Mouse (Mus musculus): ENCODE data around the gene Nvl. TPM values are rescaled to one million over a fixed set of nuclear protein-coding genes. Genes with fewer than 3 reads are reported as not detected.

Gene Nvl
- polyA plus RNA-seq, 1 experiment from 2014 or later = 40.6 TPM

GRCm38 (mm10) chr1:181143609-181143949 is 425 bp downstream of the Nvl start:
- peak overlapping the region; percentile 83 for H3K4me3 ChIP-seq
- under 1% methylated on average over 12 of the region's 12 CpGs for WGBS
- ATAC-seq (ENCODE audit: low FRiP score) = peak; percentile 57; the same call in 1 of the 2 replicates

DNA sequence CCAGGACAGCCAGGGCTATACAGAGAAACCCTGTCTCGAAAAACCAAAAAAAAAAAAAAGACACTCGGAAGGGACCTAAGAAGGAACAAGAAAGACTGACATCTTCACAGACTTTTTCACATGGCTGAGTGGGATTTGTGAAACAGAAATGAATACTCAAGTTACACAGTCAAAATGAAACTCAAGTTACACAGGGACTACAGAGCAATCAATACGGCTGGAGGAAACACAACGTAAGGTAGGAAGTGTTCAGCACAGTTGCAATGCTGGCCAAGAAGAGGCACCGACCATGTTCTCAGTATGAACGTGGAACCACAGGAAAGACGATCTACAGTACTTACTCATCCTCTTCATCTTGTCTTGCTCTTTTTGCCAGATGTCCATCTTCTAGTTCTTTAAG is 5.3 kb downstream of the Nvl start:
- no peak overlapping the region for H3K27ac ChIP-seq
- peaks cover 12% of the 10 kb centered on the region for H3K4me1 ChIP-seq (replicated peaks)
- H3K9ac ChIP-seq = no peak overlapping the region
- H3K27me3 ChIP-seq = no peaks in the 10 kb centered on the region
- ATAC-seq (ENCODE audit: low FRiP score) = no peak
- WGBS = 92% methylated on average over 7 of the region's 7 CpGs
- no peak overlapping the region for H3K4me2 ChIP-seq
- no peak overlapping the region for H3K4me3 ChIP-seq
- H3K36me3 ChIP-seq = peaks cover 64% of the 10 kb centered on the region
- no peaks in the 10 kb centered on the region for H3K9me3 ChIP-seq

More at GRCm38 (mm10) chr1:181143609-181143949, 425 bp downstream of the Nvl start:
- peak overlapping the region; percentile 76 for H3K27ac ChIP-seq
- H3K4me2 ChIP-seq = peak overlapping the region; percentile 68
- H3K27me3 ChIP-seq = no peaks in the 10 kb centered on the region
- peaks cover 27% of the 10 kb centered on the region for H3K36me3 ChIP-seq
- H3K9me3 ChIP-seq = no peaks in the 10 kb centered on the region
- peak overlapping the region; percentile 84 for H3K9ac ChIP-seq
- H3K4me1 ChIP-seq (replicated peaks) = peaks cover 21% of the 10 kb centered on the region

DNA sequence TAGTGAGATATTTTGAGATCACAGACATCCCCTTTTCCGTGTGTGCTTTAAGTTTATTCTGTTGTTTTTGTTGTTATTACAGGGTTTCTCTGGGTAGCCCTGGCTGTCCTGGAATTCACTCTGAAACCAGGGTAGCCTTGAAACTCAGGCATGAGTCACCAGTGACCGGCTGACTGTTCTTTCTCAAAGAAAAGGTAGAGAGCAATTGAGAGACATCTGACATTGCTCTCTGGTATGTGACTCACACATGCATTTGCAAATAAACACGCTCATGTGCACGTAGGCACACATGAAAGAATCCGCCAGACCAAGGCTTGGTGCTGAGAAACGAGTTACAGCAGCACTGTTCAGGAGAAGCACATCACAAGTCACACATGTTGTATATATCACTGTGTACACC is 12.1 kb downstream of the Nvl start:
- no peak overlapping the region for H3K9ac ChIP-seq
- no peaks in the 10 kb centered on the region for H3K27me3 ChIP-seq
- no peak overlapping the region for H3K4me3 ChIP-seq
- no peak for ATAC-seq (ENCODE audit: low FRiP score)
- H3K9me3 ChIP-seq = no peaks in the 10 kb centered on the region
- 95% methylated on average over 6 of the region's 6 CpGs for WGBS
- H3K27ac ChIP-seq = no peak overlapping the region
- H3K36me3 ChIP-seq = peaks cover 80% of the 10 kb centered on the region
- no peak overlapping the region for H3K4me2 ChIP-seq
- no peaks in the 10 kb centered on the region for H3K4me1 ChIP-seq (replicated peaks)

- no peak for ATAC-seq (ENCODE audit: low FRiP score)
- H3K36me3 ChIP-seq = peaks cover 81% of the 10 kb centered on the region
- WGBS = 95% methylated on average over 9 of the region's 9 CpGs
- H3K4me3 ChIP-seq = no peak overlapping the region
- no peak overlapping the region for H3K4me2 ChIP-seq
- H3K9ac ChIP-seq = no peak overlapping the region
- H3K9me3 ChIP-seq = no peaks in the 10 kb centered on the region
- H3K4me1 ChIP-seq (replicated peaks) = no peaks in the 10 kb centered on the region
- H3K27me3 ChIP-seq = no peaks in the 10 kb centered on the region
- no peak overlapping the region for H3K27ac ChIP-seq
Measured at GRCm38 (mm10) chr1:181126766-181127165, 17.2 kb downstream of the Nvl start.

GRCm38 (mm10) chr1:181125916-181126315 is 18.1 kb downstream of the Nvl start:
- 96% methylated on average over 3 of the region's 3 CpGs for WGBS
- Histone ChIP-seq H3K27me3 (no peaks in the 10 kb centered on the region), H3K9me3 (no peaks in the 10 kb centered on the region), H3K4me2 (no peak overlapping the region), H3K9ac (no peak overlapping the region), H3K27ac (no peak overlapping the region), H3K36me3 (peaks cover 85% of the 10 kb centered on the region), H3K4me1 (replicated peaks) (no peaks in the 10 kb centered on the region), H3K4me3 (no peak overlapping the region)
- no peak for ATAC-seq (ENCODE audit: low FRiP score)

- Histone ChIP-seq H3K36me3 (peaks cover 84% of the 10 kb centered on the region), H3K27me3 (no peaks in the 10 kb centered on the region)
- ATAC-seq (ENCODE audit: low FRiP score) = no peak
Measured at GRCm38 (mm10) chr1:181124145-181124544, 19.9 kb downstream of the Nvl start.

DNA sequence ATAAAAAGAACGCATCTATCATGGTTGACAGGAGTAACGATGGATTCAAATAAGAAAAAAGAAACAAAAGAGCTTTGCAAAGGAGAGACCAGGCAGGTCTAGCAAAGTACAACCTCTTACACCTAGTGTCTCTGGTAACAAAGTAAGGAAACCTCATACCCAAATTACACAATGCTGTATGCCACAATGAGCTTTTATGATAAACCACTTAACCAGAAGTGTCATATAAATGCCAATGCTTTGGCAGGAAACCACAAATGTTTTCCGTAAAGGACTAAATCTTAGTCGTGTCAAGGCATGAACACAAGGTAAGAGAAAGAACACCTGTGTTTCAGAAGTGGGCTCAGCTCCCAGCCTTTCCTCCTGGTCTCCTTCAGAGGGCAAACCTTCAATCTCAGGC is 26.9 kb downstream of the Nvl start:
- no peak overlapping the region for H3K27ac ChIP-seq
- no peak overlapping the region for H3K4me2 ChIP-seq
- no peak for ATAC-seq (ENCODE audit: low FRiP score)
- no peaks in the 10 kb centered on the region for H3K4me1 ChIP-seq (replicated peaks)
- no peak overlapping the region for H3K4me3 ChIP-seq
- WGBS = 93% methylated on average over 4 of the region's 4 CpGs
- no peaks in the 10 kb centered on the region for H3K27me3 ChIP-seq
- H3K9ac ChIP-seq = no peak overlapping the region
- peaks cover 80% of the 10 kb centered on the region for H3K36me3 ChIP-seq
- no peaks in the 10 kb centered on the region for H3K9me3 ChIP-seq

More at GRCm38 (mm10) chr1:181124145-181124544, 19.9 kb downstream of the Nvl start:
- Histone ChIP-seq H3K27ac (no peak overlapping the region), H3K4me1 (replicated peaks) (no peaks in the 10 kb centered on the region), H3K9ac (no peak overlapping the region), H3K4me3 (no peak overlapping the region), H3K9me3 (no peaks in the 10 kb centered on the region), H3K4me2 (no peak overlapping the region)
- WGBS = 96% methylated on average over 2 of the region's 2 CpGs

GRCm38 (mm10) chr1:181090048-181090447 is 54.0 kb downstream of the Nvl start:
- no peak for ATAC-seq (ENCODE audit: low FRiP score)
- H3K4me1 ChIP-seq (replicated peaks) = no peaks in the 10 kb centered on the region
- whole genome bisulfite sequencing = 85% methylated on average over 12 of the region's 12 CpGs
- 0 out of 2 replicates have a peak, but pooled peaks cover 3% of the 10 kb centered on the region for H3K9me3 ChIP-seq
- peaks cover 43% of the 10 kb centered on the region for H3K36me3 ChIP-seq
- no peak overlapping the region for H3K4me3 ChIP-seq
- H3K9ac ChIP-seq = no peak overlapping the region
- no peaks in the 10 kb centered on the region for H3K27me3 ChIP-seq
- no peak overlapping the region for H3K27ac ChIP-seq
- no peak overlapping the region for H3K4me2 ChIP-seq

- no peaks in the 10 kb centered on the region for H3K27me3 ChIP-seq
- no peaks in the 10 kb centered on the region for H3K4me1 ChIP-seq (replicated peaks)
- no peak overlapping the region for H3K4me2 ChIP-seq
- H3K27ac ChIP-seq = no peak overlapping the region
- H3K9ac ChIP-seq = no peak overlapping the region
- H3K36me3 ChIP-seq = no peaks in the 10 kb centered on the region
- no peak overlapping the region for H3K4me3 ChIP-seq
- no peak for ATAC-seq (ENCODE audit: low FRiP score)
- H3K9me3 ChIP-seq = peaks cover 7% of the 10 kb centered on the region; the same call in 1 of the 2 replicates
- WGBS = 51% methylated on average over 2 of the region's 2 CpGs
Measured at GRCm38 (mm10) chr1:181084021-181084420, 60.0 kb downstream of the Nvl start.

DNA sequence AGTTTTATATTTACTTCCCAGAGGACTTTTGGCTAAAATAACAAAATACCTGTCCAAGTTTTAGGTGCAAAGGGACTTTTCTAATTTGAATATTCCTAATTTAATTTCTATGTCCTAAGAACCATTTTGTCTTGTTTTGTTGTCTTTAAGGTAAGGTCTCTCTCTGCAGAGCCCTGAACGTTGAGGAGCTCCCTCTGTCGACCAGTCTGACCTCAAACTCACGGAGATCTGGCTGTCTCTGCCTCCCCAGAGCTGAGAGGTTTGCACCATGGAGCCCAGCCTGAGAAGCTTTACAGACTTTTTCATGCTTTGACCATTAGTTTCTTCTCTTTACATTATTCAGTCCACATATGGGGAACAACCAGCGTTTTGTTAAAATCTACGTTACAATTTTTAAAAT is 70.9 kb downstream of the Nvl start:
- no peaks in the 10 kb centered on the region for H3K36me3 ChIP-seq
- no peak overlapping the region for H3K9ac ChIP-seq
- H3K4me2 ChIP-seq = no peak overlapping the region
- H3K9me3 ChIP-seq = no peaks in the 10 kb centered on the region
- ATAC-seq (ENCODE audit: low FRiP score) = no peak
- no peaks in the 10 kb centered on the region for H3K27me3 ChIP-seq
- no peak overlapping the region for H3K27ac ChIP-seq
- H3K4me3 ChIP-seq = no peak overlapping the region
- WGBS = 48% methylated on average over 5 of the region's 5 CpGs
- no peaks in the 10 kb centered on the region for H3K4me1 ChIP-seq (replicated peaks)

DNA sequence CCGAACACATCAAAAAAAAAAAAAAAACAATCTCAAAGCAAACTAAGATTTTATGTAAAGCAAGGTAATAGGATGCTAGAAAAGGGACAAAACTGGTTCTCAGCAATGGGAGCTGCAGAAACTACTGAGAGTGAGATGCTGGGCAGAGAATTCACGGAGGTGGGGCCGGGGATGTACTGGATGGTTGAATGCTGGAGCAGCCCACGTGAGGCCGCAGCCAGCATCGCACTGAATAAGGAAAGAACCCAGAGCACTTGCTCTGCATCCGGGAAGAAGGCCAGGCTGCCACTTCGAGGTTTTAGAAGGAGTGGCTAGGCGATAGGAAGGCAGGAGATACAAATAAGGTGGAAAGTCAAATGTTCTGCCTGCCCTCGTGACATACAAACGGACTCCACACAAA is 74.3 kb downstream of the Nvl start:
- no peaks in the 10 kb centered on the region for H3K27me3 ChIP-seq
- H3K9ac ChIP-seq = no peak overlapping the region
- no peak overlapping the region for H3K4me2 ChIP-seq
- no peak for ATAC-seq (ENCODE audit: low FRiP score)
- no peak overlapping the region for H3K4me3 ChIP-seq
- H3K36me3 ChIP-seq = no peaks in the 10 kb centered on the region
- WGBS = 75% methylated on average over 11 of the region's 11 CpGs
- H3K4me1 ChIP-seq (replicated peaks) = no peaks in the 10 kb centered on the region
- H3K9me3 ChIP-seq = no peaks in the 10 kb centered on the region
- no peak overlapping the region for H3K27ac ChIP-seq

DNA sequence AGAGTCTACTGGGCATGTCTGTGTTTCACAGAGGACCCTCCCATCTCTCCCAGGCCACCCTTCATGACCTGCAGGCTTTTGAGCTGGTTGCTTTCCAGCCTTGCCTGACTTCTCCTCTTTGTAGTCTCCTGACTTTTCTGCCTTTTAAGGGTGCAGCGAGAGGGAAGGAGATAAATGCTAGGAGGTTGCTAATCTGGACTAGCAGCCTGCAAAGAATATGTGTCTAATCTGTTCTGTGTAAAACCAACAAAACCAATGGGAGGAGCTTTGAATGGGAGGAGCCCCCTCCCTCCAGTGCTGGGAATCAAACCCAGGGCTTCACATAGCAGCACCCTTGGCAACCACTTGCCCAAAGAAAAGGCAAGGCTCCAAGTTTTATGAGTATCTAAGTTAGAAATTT is 75.7 kb downstream of the Nvl start:
- no peak overlapping the region for H3K4me2 ChIP-seq
- ATAC-seq (ENCODE audit: low FRiP score) = no peak
- H3K27me3 ChIP-seq = no peaks in the 10 kb centered on the region
- WGBS = 83% methylated on average over 1 of the region's 1 CpGs
- no peaks in the 10 kb centered on the region for H3K4me1 ChIP-seq (replicated peaks)
- no peak overlapping the region for H3K27ac ChIP-seq
- no peak overlapping the region for H3K4me3 ChIP-seq
- H3K36me3 ChIP-seq = no peaks in the 10 kb centered on the region
- H3K9me3 ChIP-seq = no peaks in the 10 kb centered on the region
- no peak overlapping the region for H3K9ac ChIP-seq

DNA sequence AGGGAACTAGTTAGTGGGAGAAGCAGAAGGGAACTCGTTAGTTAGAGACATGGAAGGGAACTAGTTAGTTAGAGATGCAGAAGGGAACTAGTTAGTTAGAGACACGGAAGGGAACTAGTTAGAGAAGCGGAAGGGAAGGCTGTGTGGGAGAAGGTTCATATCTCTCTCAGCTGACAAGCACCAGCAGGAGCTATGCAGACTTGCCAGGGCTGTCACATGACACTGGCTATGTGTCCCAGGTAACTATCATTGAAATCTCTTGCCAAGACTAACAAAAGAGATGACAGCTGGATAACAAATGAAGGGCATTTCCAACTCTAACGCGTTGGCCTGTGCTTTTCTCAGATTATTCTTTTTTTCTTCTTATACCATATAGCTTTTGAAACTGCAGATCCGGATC is 79.4 kb downstream of the Nvl start:
- WGBS = 76% methylated on average over 6 of the region's 6 CpGs
- no peaks in the 10 kb centered on the region for H3K4me1 ChIP-seq (replicated peaks)
- H3K27ac ChIP-seq = no peak overlapping the region
- H3K9ac ChIP-seq = no peak overlapping the region
- ATAC-seq (ENCODE audit: low FRiP score) = no peak
- no peak overlapping the region for H3K4me3 ChIP-seq
- no peaks in the 10 kb centered on the region for H3K36me3 ChIP-seq
- no peaks in the 10 kb centered on the region for H3K27me3 ChIP-seq
- no peaks in the 10 kb centered on the region for H3K9me3 ChIP-seq
- H3K4me2 ChIP-seq = no peak overlapping the region

GRCm38 (mm10) chr1:181063991-181064390 is 80.0 kb downstream of the Nvl start:
- Histone ChIP-seq H3K4me3 (no peak overlapping the region), H3K4me2 (no peak overlapping the region), H3K27me3 (no peaks in the 10 kb centered on the region), H3K36me3 (no peaks in the 10 kb centered on the region), H3K9me3 (no peaks in the 10 kb centered on the region), H3K4me1 (replicated peaks) (no peaks in the 10 kb centered on the region), H3K9ac (no peak overlapping the region), H3K27ac (no peak overlapping the region)
- ATAC-seq (ENCODE audit: low FRiP score) = no peak
- 73% methylated on average over 2 of the region's 2 CpGs for WGBS

Data from hindbrain, embryonic 13.5 days (tissue).